Mouse (Mus musculus): ENCODE results near the gene Spryd4.
A peak's percentile ranks its signal among the peaks of the same experiment; 100 is the strongest.
"Not testable (repeated sequence)": the region's sequence is repeated elsewhere in the genome, so short reads cannot be mapped to it uniquely, and the experiment has no call there.

Gene Spryd4

DNA sequence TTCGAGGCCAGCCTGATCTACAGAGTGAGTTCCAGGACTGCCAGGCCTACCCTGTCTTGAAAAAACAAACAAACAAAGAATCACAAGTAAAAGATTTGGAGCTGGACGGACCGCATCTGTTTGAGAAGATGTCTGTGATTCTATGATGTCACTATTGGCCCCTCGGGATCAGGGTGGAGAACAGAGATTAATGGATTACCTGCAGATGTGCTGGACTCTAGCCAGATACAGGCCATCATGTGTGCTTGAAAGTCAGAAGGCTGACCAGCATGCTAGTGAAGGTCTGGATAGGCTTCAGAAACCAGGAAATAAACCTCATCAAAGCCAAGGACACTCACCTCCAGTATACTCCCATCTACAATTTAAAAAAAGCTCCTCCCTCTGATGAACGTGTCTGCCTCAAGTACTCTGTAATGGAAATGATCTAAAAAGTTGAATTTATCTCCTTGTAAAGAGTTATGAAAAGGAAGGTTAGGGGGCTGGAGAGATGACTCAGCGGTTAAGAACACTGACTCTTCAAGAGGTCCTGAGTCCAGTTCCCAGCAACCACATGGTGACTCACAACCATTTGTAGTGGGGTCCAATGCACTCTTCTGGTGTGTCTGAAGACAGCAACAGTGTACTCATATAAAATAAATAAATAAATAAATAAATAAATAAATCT is 26.2 kb downstream of the Spryd4 start:
- no peak for DNase-seq

GRCm38 (mm10) chr10:128184296-128184695 is 27.3 kb downstream of the Spryd4 start:
- no peak for DNase-seq

- no peak for DNase-seq
Measured at GRCm38 (mm10) chr10:128179989-128180388, 31.6 kb downstream of the Spryd4 start, which contains the start of gene Rbms2. TSS of gene Rbms2 (minus strand) at chr10:128180297.

DNA sequence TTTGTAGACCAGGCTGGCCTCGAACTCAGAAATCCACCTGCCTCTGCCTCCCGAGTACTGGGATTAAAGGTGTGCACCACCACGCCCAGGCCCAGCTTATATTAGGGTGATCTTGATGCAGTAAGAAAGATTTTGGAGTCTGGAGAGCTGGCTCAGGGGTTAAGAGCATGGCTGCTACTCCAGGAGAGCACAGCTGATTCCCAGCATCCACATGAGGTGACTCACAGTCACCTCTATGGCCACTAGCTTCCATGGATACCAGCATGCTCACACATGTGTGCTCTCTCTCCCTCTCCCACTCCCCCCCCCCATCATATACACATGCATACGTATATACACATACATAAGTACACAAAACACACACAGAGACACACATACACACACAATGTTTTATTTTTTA is 34.3 kb downstream of the Spryd4 start:
- DNase-seq: no peak

GRCm38 (mm10) chr10:128175996-128176755 is 35.4 kb downstream of the Spryd4 start:
- peak; percentile 64 for DNase-seq

GRCm38 (mm10) chr10:128175302-128175701 is 36.3 kb downstream of the Spryd4 start:
- DNase-seq: no peak

- DNase-seq: not testable (repeated sequence)
Measured at GRCm38 (mm10) chr10:128171348-128171747, 40.3 kb downstream of the Spryd4 start.

GRCm38 (mm10) chr10:128167091-128167490 is 44.5 kb downstream of the Spryd4 start:
- DNase-seq: no peak

GRCm38 (mm10) chr10:128165726-128166125 is 45.9 kb downstream of the Spryd4 start:
- not testable (repeated sequence) for DNase-seq
